Mouse (Mus musculus) ES-Bruce4 (cell line): ENCODE measurements around the gene Cracr2b.

ENCODE experiments used
- CTCF ChIP-seq: IDR thresholded peaks from one replicate; pipeline ENCODE4 v1.8.1; 2011; ENCODE audit warnings: low read depth, low read length
- EP300 ChIP-seq: IDR thresholded peaks from 2 replicates; pipeline ENCODE4 v1.6.1; 2011; ENCODE audit warnings: low read depth, low read length; ENCODE audit not compliant: insufficient read depth
- POLR2A ChIP-seq: IDR thresholded peaks from one replicate; pipeline ENCODE4 v1.8.1; 2011; ENCODE audit warnings: low read length; ENCODE audit not compliant: insufficient read depth

- no peak for TF ChIP-seq POLR2A
- peak; percentile 82 for TF ChIP-seq EP300
- no peak for TF ChIP-seq CTCF
Observed at GRCm38 (mm10) chr7:141416144-141416841, 44.6 kb upstream of the Cracr2b start.
